Mouse (Mus musculus) testis, postnatal 10 days (tissue): ENCODE data around the gene Keap1.
A peak's percentile ranks its signal among the peaks of the same experiment; 100 is the strongest.
"Not testable (repeated sequence)": the region's sequence is repeated elsewhere in the genome, so short reads cannot be mapped to it uniquely, and the experiment has no call there.

Experiments
- DNase-seq: peaks from one replicate; pipeline ENCODE4 v3.0.0; 2021; ENCODE audit warnings: low spot score

The Keap1 gene

GRCm38 (mm10) chr9:21195736-21196505 is 43.2 kb downstream of the Keap1 start:
- not testable (repeated sequence) for DNase-seq

DNA sequence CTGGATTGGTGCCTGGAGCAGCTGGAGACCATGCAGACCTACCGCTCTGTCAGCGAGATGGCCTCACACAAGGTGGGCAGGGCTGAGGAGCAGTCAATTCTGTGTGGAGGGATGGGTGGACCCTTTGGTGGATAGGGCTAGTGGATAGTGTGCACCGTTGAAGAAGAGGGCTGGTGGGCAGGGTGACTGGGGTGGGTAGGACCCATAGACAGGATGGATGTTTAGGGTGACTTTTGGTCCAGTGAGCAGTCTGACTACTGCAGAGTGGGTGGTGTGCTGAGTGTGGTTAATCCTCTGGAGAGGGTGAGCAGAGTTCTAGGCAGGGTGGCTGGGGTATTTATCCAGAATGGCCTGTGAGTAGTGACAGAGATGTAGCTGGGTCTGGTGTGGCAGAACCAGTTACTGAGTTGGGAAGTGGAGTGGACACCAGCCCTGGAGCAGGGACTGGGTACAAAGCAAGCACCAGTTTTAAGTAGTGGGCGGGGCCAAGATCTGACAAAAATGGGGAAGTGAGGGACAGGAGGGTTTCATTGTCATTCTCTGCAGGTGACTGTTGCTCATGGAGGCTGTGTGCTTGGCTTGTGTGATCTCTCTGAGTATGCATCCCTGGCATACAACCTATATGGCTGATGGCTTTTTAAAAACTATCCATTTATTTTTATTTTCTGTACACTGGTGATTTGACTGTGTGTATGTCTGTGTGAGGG is 44.2 kb downstream of the Keap1 start:
- no peak for DNase-seq

- no peak for DNase-seq
These were observed 45.4 kb downstream of the Keap1 start for GRCm38 (mm10) chr9:21193786-21194185.

DNA sequence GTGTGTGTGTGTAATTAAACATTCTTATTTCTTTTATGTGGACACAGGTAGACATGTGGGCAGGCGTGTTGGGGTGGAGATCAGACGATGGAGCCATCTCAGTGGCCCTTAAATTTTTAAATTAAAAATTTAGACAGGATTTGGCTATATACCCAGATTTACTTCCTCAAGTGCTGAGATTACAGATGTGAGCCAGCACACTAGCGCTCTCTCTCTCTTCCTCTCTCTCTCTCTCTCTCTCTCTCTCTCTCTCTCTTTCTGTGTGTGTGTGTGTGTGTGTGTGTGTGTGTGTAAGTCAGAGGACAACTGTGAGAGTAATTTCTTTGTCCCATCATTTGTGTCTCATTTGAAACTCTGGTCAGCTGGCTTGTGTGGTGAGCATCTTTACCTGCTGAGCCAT is 48.5 kb downstream of the Keap1 start:
- DNase-seq = no peak

GRCm38 (mm10) chr9:21189905-21190304 is 49.3 kb downstream of the Keap1 start:
- no peak for DNase-seq

- DNase-seq = no peak
These were observed 53.7 kb downstream of the Keap1 start for GRCm38 (mm10) chr9:21185436-21185835.

DNA sequence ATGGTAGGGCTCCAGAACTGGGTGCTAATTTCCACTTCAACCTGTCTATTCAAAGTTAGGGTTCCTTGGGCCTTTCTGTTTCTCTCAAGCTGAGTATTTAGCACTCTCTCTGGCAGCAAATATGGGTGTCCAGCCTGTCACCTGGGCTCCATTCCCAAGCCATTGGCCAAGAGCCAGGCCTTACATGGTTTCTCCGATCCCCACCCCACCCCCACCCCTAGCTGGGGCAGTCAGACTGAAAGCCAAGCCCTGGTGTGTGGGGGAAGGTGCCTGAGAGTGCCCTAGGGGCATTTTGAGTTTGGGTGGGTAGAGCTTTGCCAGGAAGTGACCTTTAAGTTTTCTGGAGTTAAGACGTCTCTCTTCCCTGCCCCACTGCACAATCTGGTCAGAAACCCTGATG is 54.4 kb downstream of the Keap1 start:
- peak; percentile 69 for DNase-seq

GRCm38 (mm10) chr9:21183905-21184413 is 55.2 kb downstream of the Keap1 start:
- DNase-seq = peak; percentile 67

GRCm38 (mm10) chr9:21183421-21183820 is 55.7 kb downstream of the Keap1 start:
- no peak for DNase-seq

DNA sequence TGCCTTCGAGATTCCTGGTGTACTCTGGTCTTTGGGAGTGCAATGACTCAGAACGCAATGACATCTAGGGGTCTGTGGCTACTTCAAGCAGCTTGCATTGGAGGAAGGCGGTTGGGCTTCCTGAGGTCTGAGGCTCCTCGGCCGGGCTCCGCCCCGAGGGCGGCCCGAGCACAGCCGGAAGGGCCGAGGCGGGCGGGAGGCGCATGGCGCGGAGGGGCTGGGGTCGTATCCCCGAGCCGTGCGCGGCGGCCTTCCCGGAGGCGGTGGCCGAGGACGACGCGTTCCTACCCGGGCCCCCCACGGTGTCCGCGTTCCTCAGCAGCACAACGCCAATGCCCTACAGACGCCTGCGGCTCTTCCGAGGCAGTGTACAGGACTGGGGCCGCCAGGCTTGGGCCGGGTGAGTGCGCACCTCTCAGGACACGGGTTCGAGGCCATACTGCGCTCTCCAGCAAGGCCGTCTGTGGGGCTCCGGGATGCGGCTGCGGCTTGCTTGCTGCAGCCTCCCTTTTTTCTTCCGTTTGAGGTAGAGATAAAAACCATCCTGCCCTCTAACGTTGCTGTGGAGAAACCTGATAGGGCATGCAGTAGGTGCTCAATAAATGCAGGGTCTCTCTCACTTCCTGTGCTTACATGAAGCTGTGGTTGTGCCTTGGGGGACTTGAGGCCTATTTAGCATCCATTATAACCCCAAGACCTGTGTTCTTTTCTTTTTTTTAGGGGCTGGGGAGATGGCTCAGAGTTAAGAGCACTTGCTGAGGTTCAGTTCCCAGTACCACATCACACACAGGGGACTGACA is 57.5 kb downstream of the Keap1 start:
- DNase-seq = peak; percentile 67

GRCm38 (mm10) chr9:21180841-21181240 is 58.3 kb downstream of the Keap1 start:
- DNase-seq = no peak

DNA sequence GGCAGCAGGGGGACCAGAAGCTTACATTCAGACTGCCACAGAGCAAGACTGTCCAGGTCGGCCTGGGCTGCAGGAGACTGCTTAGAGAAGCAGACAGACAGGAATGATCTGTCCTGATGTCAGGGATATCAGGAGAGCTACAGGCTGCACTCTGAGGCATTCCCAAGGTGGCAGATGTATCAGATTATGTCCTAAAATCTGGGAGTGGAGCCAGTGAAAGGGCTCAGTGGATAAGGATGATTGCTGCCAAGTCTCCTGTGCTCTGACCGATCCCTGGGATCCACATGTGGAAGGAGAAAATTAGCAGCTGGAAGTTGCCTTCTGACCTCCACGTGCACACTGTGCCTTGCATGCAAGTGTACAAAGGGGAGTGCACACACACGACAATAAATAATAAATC is 58.8 kb downstream of the Keap1 start:
- DNase-seq = no peak
